Mouse (Mus musculus) fibroblast of lung, adult 2 months (primary cell): ENCODE data around the gene Col11a2.
A peak's percentile ranks its signal among the peaks of the same experiment; 100 is the strongest.
"Not testable (repeated sequence)": the region's sequence is repeated elsewhere in the genome, so short reads cannot be mapped to it uniquely, and the experiment has no call there.

Experiments used
- DNase-seq: peaks from one replicate; pipeline ENCODE4 v3.0.0-alpha.2; 2011; ENCODE audit warnings: low read depth

Col11a2 gene

DNA sequence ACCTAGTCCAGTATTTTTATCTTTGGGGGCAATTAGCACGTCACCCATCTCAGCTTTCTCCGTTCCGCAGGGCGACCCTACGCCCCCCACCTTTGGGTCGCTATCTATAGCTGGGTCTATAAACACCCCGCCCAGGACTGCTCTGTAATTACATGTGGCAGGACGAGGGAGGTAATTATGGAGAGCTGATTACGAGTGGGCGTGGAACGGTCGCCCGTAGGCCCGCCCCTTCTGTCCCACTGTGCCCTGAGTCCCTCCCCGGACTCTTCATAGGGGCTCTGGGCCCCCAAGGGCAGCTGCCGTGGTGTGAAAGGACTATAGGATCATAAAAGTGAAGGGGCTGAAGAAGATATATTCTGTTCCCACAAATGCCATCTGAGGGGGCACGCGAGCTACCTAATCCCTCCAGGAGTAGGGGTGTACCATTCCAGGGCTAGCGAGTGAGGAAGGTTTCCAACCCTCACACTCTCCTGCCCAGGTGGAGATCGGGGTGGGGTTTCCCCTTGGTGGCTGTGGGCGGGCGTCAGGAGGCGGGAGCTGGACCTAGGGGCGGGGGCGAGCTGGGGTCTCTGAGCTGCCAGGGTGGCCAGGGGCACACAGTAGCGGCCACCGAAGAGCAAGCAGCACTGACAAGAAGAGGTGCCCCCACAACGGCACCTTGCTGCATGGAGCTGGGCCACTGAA is at the start of gene Col11a2:
Col11a2 (plus strand) TSS at position 560 of the 684 bp plus-strand sequence.
- no peak for DNase-seq

GRCm38 (mm10) chr17:33991788-33992664 is 47.2 kb upstream of the Col11a2 start:
- DNase-seq = no peak

DNA sequence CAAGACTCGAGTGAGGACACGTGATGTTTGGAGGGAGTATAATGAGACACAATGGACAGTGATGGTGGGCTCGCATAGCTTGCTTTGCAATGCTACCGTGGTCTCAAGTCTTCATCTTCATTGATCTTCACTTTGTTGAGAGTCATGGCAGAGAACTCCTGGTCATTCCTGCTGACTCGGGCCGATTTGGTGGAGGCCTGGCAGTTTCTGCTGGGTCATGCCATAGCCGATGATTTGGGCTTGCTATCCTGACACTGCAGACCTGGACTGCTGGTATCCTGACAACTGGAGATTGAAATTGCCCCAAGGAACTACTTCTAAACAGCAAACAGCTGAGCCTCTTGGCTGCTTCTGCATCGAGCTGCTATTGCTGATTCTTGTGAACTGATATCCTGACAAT is 44.3 kb upstream of the Col11a2 start:
- no peak for DNase-seq

DNA sequence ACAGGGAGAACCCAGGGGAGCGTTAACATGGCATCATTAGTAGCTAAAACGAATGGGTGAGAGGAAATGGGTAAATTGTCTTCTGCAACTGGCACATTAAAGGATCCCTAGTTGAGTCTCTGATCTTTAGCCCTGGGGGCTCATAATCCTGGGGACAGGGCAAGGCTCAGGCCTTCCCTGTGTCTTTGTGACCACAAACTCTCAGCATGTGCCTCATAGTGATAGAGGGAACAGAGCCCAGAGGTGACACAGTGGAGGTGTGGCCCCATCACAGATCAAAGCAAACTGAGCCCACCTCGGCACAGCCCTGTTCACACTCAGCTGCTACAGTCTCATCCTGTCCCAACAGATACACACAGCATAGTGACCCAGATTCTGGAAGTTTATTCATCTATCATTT is 43.6 kb upstream of the Col11a2 start:
- DNase-seq = no peak

- not testable (repeated sequence) for DNase-seq
Observed at GRCm38 (mm10) chr17:33997025-33997424, 42.2 kb upstream of the Col11a2 start.

- DNase-seq = not testable (repeated sequence)
Observed at GRCm38 (mm10) chr17:33998697-33999096, 40.5 kb upstream of the Col11a2 start.

DNA sequence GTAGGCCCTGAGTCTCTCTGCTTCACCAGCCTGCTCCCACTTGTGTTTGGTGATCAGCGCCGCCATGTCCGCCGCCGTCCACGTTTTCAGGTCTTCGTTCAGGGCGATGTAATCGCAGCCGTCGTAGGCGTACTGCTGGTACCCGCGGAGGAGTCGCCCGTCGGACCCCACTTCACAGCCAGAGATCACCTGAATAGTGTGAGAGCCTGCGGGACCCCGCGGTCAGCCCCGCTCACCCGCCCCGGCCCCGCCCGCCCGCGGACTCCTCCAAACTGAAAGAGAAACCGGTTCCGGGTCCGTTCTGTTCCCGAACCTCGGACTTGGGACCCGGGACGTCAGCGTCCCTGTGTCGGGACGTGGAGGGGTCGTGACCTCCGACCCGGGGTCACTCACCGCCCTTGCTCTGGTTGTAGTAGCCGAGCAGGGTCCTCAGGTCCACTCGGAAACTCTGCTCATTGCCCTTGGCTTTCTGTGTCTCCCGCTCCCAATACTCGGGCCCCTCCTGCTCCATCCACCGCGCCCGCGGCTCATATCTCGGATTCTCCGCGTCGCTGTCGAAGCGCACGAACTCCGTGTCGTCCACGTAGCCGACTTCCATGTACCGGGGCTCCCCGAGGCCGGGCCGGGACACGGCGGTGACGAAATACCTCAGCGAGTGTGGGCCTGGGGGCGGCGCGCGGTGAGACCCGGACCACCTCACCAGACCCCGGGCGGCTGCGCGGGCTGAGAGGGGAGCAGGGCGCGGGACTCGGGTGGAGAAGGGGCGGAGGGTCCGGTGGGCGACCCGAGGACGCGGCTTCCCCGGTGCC is 39.7 kb upstream of the Col11a2 start:
- DNase-seq = no peak

DNA sequence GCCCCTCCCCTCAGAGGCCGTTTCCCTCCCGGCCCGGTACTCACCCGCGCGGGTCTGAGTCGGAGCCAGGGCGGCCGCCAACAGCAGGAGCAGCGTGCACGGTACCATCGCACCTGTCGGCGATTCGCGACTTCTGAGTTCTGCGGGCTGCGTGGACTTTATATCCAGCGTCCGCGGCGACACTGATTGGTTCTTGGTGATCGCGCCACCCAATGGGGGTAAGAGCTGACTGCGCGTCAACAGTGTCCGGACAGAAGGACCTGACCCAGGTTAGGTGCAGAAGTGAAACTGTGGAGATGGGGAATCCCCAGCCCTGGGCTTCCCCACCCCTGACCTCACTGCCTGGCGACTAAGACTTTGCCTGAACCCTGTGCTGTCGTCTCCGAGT is 39.1 kb upstream of the Col11a2 start, which contains the start of gene H2-K1:
H2-K1 (minus strand) TSS at position 198 of the 388 bp plus-strand sequence.
- DNase-seq = peak; percentile 77

DNA sequence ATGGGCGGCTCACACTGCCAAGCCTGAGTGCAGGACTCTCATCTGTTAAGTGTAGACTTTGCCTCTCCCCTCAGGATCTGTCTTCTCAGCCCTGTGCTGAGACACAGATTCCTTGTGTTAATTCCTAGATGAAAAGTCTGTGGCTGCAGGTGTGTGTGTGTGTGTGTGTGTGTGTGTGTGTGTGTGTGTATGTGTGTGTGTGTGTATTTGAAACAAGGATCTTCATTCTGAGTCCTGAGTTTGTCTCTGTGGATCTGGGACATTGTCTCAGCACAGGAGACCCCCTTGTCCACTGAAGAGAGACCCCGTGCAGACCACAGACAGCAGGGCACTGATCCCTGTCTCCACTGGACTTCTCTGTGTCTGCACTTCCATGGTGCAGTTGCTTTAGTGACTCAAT is 38.4 kb upstream of the Col11a2 start:
- not testable (repeated sequence) for DNase-seq

- DNase-seq = no peak
Observed at GRCm38 (mm10) chr17:34003426-34003825, 35.8 kb upstream of the Col11a2 start.

GRCm38 (mm10) chr17:34006570-34006969 is 32.7 kb upstream of the Col11a2 start:
- DNase-seq = no peak

DNA sequence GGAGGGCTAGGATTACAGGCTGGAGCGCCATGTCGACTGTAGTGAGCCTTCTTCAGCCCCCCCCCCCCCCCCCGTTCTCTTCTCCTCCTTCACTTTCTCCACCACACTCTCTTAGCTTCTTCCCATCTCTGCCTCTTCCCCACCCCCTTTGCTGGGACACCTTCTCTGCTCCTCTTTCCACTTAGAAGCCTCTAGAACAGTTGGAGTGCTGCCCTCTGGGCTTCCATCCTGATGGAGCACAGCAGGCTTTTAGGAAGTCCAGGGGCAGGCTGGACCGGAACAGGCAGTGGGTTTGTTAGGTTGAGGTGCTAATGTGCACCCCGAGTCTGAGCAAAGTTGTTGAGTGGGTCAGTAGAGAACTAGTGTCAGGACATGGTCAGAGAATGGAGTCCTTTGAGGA is 29.1 kb upstream of the Col11a2 start:
- DNase-seq = no peak

- no peak for DNase-seq
Observed at GRCm38 (mm10) chr17:34013436-34013835, 25.8 kb upstream of the Col11a2 start.

- no peak for DNase-seq
Observed at GRCm38 (mm10) chr17:34021539-34022413, 17.5 kb upstream of the Col11a2 start.

- DNase-seq = no peak
Observed at GRCm38 (mm10) chr17:34022414-34022783, 16.8 kb upstream of the Col11a2 start.

GRCm38 (mm10) chr17:34022987-34023386 is 16.2 kb upstream of the Col11a2 start:
- DNase-seq = no peak

DNA sequence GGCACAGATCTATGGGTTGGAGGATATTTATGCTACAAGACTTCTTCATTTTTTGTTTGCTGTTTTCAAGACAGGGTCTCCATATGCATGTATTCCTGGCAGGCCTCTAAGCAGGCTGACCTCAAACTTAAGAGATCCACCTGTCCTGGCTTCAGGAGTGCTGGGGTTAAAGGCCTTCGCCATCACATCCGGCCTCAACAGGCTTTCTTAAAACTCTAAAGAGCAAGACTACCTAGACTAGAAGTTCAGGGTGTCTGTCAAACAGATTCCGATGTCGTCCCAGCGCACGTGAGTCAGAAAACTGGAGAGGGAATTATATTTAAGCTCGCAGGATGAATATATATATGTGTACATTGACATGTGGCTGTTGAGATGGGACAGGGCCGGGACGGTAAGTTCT is 15.6 kb upstream of the Col11a2 start:
- DNase-seq = no peak

GRCm38 (mm10) chr17:34024317-34024821 is 14.9 kb upstream of the Col11a2 start, which contains the start of gene Ring1:
Ring1 (minus strand) TSS chr17:34024680.
- DNase-seq = no peak

DNA sequence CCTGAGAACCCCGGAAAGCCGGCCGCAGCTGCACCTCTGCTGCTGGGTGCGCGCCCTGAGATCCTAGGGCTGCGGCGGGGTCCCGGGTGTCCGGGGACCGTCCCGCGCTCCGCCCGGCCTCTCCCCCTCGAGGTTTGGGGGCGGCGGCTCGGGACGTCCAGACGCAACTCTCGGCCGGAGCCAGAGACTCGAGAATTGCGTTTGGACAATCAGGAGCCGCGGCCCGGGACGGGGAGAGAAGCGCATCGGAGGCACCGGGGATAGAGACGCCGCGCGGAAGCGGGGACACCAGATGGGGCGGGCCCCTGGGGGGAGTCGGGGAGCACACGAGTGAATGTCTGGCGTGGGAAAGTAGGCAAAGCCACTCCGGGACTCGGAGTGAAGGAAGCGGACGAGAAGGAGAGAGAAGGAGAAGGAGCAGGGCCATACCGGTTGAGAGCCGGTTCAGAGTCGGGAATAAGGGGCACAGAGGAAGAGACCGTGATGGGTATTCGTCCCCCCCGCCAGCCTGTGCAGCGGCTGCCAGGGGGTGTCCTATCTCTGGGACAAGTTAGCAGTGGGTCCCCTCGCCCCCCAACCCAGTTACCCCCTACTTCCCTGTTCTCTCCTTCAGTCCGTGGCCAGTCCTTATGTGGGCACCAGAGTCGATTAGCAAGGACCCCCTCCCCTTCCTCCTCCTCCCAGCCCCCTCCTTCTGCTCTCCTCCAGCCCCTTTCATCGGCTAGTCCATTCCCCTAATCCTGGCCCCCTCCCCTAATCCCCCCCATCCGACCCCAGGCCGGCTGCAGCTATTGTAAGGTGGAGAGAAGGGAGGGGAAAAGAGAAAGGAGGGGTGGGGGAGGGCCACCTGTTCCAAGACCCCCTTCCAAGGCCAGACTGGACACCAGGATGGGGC is 14.1 kb upstream of the Col11a2 start:
- no peak for DNase-seq

DNA sequence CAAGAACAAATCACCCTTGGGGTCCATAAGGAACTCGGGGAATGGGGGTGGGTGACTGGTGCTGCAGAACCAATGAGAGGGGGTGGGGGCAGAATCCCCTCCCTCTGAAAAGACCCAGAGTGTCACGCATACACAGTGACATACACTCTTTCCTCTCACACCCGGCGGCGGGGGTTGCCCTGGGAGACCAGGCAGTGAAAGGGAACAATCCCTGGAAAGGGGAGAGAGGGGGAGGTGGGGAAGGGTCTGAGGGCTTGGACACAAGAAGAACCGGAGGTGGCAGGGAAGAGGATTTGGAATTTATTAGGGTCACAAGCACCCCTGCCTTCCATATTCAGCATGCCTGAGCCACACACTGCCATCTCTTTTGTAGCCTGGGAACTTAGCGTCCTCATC is 13.5 kb upstream of the Col11a2 start:
- no peak for DNase-seq
